Mouse (Mus musculus) embryonic fibroblast, embryonic 13.5 days (primary cell): ENCODE measurements around the gene Adamts8.

ENCODE experiments used
- CTCF ChIP-seq: IDR thresholded peaks from 2 replicates; pipeline ENCODE4 v1.5.1; 2011; ENCODE audit warnings: mild to moderate bottlenecking, control low read depth, low read length, moderate library complexity, borderline replicate concordance; ENCODE audit not compliant: insufficient read depth
- POLR2A ChIP-seq: IDR thresholded peaks from 2 replicates; pipeline ENCODE4 v1.6.1; 2011; ENCODE audit warnings: low read depth, mild to moderate bottlenecking, control low read depth, low read length, moderate library complexity

- TF ChIP-seq POLR2A = no peak
- TF ChIP-seq CTCF = no peak
These were observed 36.5 kb upstream of the Adamts8 start for GRCm38 (mm10) chr9:30905861-30906260.
